Mouse (Mus musculus) erythroblast, adult 5-6 weeks (primary cell): ENCODE measurements around the gene Phlpp2. TPM values are rescaled to one million over a fixed set of nuclear protein-coding genes. Genes with fewer than 3 reads are reported as not detected.

Experiments used
- total RNA-seq, 2 experiments: library from RNA; stranded (forward) in 1 of 2; stranded (reverse) in 1 of 2; fragments of 150-400 nt in 1 of 2; fragments of 200-764, 138-1000 nt in 1 of 2; gene quantifications; 2 replicates each; pipeline versions ENCODE4 v1.2.3 to v1.2.4; 2015 to 2017; ENCODE audit warnings: low replicate concordance in 2 of 2

The Phlpp2 gene
- total RNA-seq, 2 experiments from 2014 or later: 32.1 to 63.2 TPM

Other genes starting within 250 kb of the Phlpp2 start
- gene Ist1, start 175.3 kb upstream of the Phlpp2 start, total RNA-seq (2015; ENCODE audit: low replicate concordance): 34.6 and 41.8 TPM in 2 replicates
- 38.2 and 45.8 TPM in 2 replicates for gene Ist1, start 175.3 kb upstream of the Phlpp2 start, total RNA-seq (2017; ENCODE audit: low replicate concordance)
- 1.7 and 5.9 TPM in 2 replicates for gene Zfp821, start 163.0 kb upstream of the Phlpp2 start, total RNA-seq (2015; ENCODE audit: low replicate concordance)
- gene Zfp821, start 163.0 kb upstream of the Phlpp2 start, total RNA-seq (2017; ENCODE audit: low replicate concordance): 9.6 and 12.0 TPM in 2 replicates
- 1.3 and 5.6 TPM in 2 replicates for gene Atxn1l, start 130.8 kb upstream of the Phlpp2 start, total RNA-seq (2015; ENCODE audit: low replicate concordance)
- 3.5 and 4.3 TPM in 2 replicates for gene Atxn1l, start 130.8 kb upstream of the Phlpp2 start, total RNA-seq (2017; ENCODE audit: low replicate concordance)
- gene Ap1g1, start 90.0 kb upstream of the Phlpp2 start, total RNA-seq (2015; ENCODE audit: low replicate concordance): 35.7 and 85.7 TPM in 2 replicates
- 26.2 and 55.2 TPM in 2 replicates for gene Ap1g1, start 90.0 kb upstream of the Phlpp2 start, total RNA-seq (2017; ENCODE audit: low replicate concordance)
- not detected in 2 replicates for gene Marveld3, start 93.7 kb downstream of the Phlpp2 start, total RNA-seq (2015; ENCODE audit: low replicate concordance)
- gene Marveld3, start 93.7 kb downstream of the Phlpp2 start, total RNA-seq (2017; ENCODE audit: low replicate concordance): not detected in 2 replicates
- gene Tat, start 121.9 kb downstream of the Phlpp2 start, total RNA-seq (2015; ENCODE audit: low replicate concordance): not detected in 2 replicates
- gene Tat, start 121.9 kb downstream of the Phlpp2 start, total RNA-seq (2017; ENCODE audit: low replicate concordance): not detected in 2 replicates
- gene Chst4, start 171.2 kb downstream of the Phlpp2 start, total RNA-seq (2015; ENCODE audit: low replicate concordance): not detected in 2 replicates
- not detected in 2 replicates for gene Chst4, start 171.2 kb downstream of the Phlpp2 start, total RNA-seq (2017; ENCODE audit: low replicate concordance)
- not detected in 2 replicates for gene Zfp612, start 211.2 kb downstream of the Phlpp2 start, total RNA-seq (2015; ENCODE audit: low replicate concordance)
- not detected in 2 replicates for gene Zfp612, start 211.2 kb downstream of the Phlpp2 start, total RNA-seq (2017; ENCODE audit: low replicate concordance)
- gene Gm21964, start 232.7 kb downstream of the Phlpp2 start, total RNA-seq (2015; ENCODE audit: low replicate concordance): not detected in 2 replicates
- not detected in 2 replicates for gene Gm21964, start 232.7 kb downstream of the Phlpp2 start, total RNA-seq (2017; ENCODE audit: low replicate concordance)
- not detected in 2 replicates for gene Gm17720, start 234.2 kb downstream of the Phlpp2 start, total RNA-seq (2015; ENCODE audit: low replicate concordance)
- not detected in 2 replicates for gene Gm17720, start 234.2 kb downstream of the Phlpp2 start, total RNA-seq (2017; ENCODE audit: low replicate concordance)